Comparison of ENCODE assay signal across 10 mouse cellular contexts in the genomic region with DNA sequence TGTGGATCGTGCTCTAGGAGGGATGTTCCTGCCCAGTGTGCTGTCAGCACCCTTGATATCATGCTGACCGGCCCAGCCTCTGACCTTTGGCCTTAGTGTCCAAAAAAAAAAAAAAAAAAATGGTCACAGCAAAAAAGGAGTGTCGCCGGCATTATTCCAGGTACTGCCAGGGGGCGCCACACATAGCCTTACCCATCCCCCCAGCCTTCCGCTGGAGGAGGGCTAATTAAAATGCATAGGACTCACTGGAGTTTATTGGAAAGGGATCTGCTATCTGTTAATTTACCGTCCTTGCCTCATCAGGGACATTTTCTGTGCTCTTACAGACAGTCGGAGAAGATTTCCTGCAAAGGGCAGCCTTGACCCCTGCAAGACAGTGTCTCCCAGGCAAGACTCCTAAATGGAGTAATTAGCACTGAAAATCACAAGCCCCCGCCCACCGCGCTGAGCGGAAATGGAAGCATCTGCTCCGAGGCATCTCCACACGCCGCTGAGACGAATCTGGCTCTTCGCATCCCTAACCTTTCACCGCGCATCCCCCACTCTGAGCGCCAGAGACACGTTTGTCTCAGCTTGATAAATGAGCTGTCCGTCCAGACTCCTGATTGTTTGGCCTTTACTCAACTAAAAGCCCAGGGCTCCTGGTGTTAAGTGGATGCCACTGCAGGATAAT. TPM values are rescaled to one million over a fixed set of nuclear protein-coding genes. Genes with fewer than 3 reads are reported as not detected.
DNase-seq lines count a peak whose midpoint lies in the region; ATAC-seq lines count a peak whose summit lies in the region.
"Had no signal": no experiment of that assay in that cellular context is flagged by ENCODE, and none has a peak within 500 bp of the region (broad histone marks: within the 10 kb centered on the region; RNA-seq: fewer than 3 reads in every experiment).

No protein-coding gene starts in this region.

- H3K36me3 ChIP-seq in heart, embryonic 10.5 days: no peaks in the 10 kb centered on the region
- H3K36me3 ChIP-seq in embryonic facial prominence, embryonic 11.5 days (replicated peaks; ENCODE audit: control insufficient read depth, insufficient read depth, low read depth, low read length): no peaks in the 10 kb centered on the region
- no peaks in the 10 kb centered on the region for H3K36me3 ChIP-seq in midbrain, embryonic 12.5 days

- H3K4me3 ChIP-seq in heart, embryonic 10.5 days: peak overlapping the region; percentile 44
- H3K4me3 ChIP-seq in embryonic facial prominence, embryonic 11.5 days (ENCODE audit: low read depth, low read length): no peak overlapping the region
- peak overlapping the region; percentile 9; the same call in 1 of the 2 replicates for H3K4me3 ChIP-seq in midbrain, embryonic 12.5 days

- intact Hi-C loops in heart, postnatal 25 days (cut with DNase I): no loop called here

- H3K27me3 ChIP-seq in heart, embryonic 10.5 days (ENCODE audit: insufficient read depth, poor library complexity, severe bottlenecking): no peaks in the 10 kb centered on the region
- no peaks in the 10 kb centered on the region; the same call in 1 of the 2 replicates for H3K27me3 ChIP-seq in embryonic facial prominence, embryonic 11.5 days (ENCODE audit: control insufficient read depth, insufficient read depth, low read length)
- H3K27me3 ChIP-seq in midbrain, embryonic 12.5 days: peaks cover 6% of the 10 kb centered on the region; the same call in 1 of the 2 replicates

- no peaks in the 10 kb centered on the region for H3K9me3 ChIP-seq in heart, embryonic 10.5 days
- H3K9me3 ChIP-seq in embryonic facial prominence, embryonic 11.5 days (replicated peaks; ENCODE audit: control insufficient read depth, low read length): no peaks in the 10 kb centered on the region
- no peaks in the 10 kb centered on the region for H3K9me3 ChIP-seq in midbrain, embryonic 12.5 days

- ATAC-seq in embryonic facial prominence, embryonic 11.5 days (replicated peaks; ENCODE audit: insufficient number of reproducible peaks, low FRiP score, low TSS enrichment, low read depth): no peak
- ATAC-seq in midbrain, embryonic 12.5 days (ENCODE audit: low FRiP score, low read depth): 0 out of 2 replicates have a peak, but pooled peaks have one; percentile 30
- no peak for ATAC-seq in granulocyte monocyte progenitor cell, adult 5-6 weeks (replicated peaks; ENCODE audit: poor library complexity, severe bottlenecking)

- peak overlapping the region; percentile 10; the same call in 1 of the 2 replicates for H3K4me2 ChIP-seq in embryonic facial prominence, embryonic 11.5 days (ENCODE audit: low read depth, low read length)
- H3K4me2 ChIP-seq in midbrain, embryonic 12.5 days (replicated peaks): peak overlapping the region; percentile 38

- WGBS in heart, embryonic 10.5 days: 3% methylated on average over 22 of the region's 22 CpGs
- 4% methylated on average over 22 of the region's 22 CpGs for WGBS in embryonic facial prominence, embryonic 11.5 days
- WGBS in midbrain, embryonic 12.5 days: 8% methylated on average over 22 of the region's 22 CpGs

- peaks cover 19% of the 10 kb centered on the region for H3K4me1 ChIP-seq in heart, embryonic 10.5 days
- H3K4me1 ChIP-seq in embryonic facial prominence, embryonic 11.5 days (ENCODE audit: control insufficient read depth, insufficient read depth, low read length): no peaks in the 10 kb centered on the region
- peaks cover 14% of the 10 kb centered on the region; the same call in 1 of the 2 replicates for H3K4me1 ChIP-seq in midbrain, embryonic 12.5 days

- no peak overlapping the region for H3K9ac ChIP-seq in embryonic facial prominence, embryonic 11.5 days (replicated peaks; ENCODE audit: low read length)
- no peak overlapping the region for H3K9ac ChIP-seq in midbrain, embryonic 12.5 days (replicated peaks)

- no peak for DNase-seq in heart, embryonic 10.5 days (ENCODE audit: low spot score)
- no peak for DNase-seq in heart, postnatal 25 days (ENCODE audit: low spot score)
- DNase-seq in ES-CJ7 (ENCODE audit: low read depth, low spot score): peak; percentile 55
- DNase-seq in embryonic facial prominence, embryonic 11.5 days (ENCODE audit: low spot score): peak; percentile 20
- no peak for DNase-seq in urinary bladder, postnatal 4 days (ENCODE audit: low spot score in 2 of 2)
- DNase-seq in adrenal gland, postnatal 36 days: no peak

- no peak overlapping the region for H3K27ac ChIP-seq in heart, embryonic 10.5 days
- H3K27ac ChIP-seq in embryonic facial prominence, embryonic 11.5 days (replicated peaks; ENCODE audit: low read depth, low read length): no peak overlapping the region
- 0 out of 2 replicates have a peak overlapping the region, but pooled peaks have one; percentile 7 for H3K27ac ChIP-seq in midbrain, embryonic 12.5 days (replicated peaks)

RNA-seq across cellular contexts. Expression of a gene that starts 38.9 kb away (rescaled TPM):
- not detected in 2 replicates for polyA plus RNA-seq in heart, embryonic 10.5 days (2016; fragmentation: Nextera tagmentation; extraction: Ambion mirVana)
- not detected for total RNA-seq in heart, postnatal 25 days (2021)
- not detected in 2 replicates for polyA plus RNA-seq in embryonic facial prominence, embryonic 11.5 days (2014; fragmentation: Nextera tagmentation; extraction: Ambion mirVana)
- polyA plus RNA-seq in midbrain, embryonic 12.5 days (2016; fragmentation: Nextera tagmentation; extraction: Ambion mirVana): not detected in 2 replicates
- not detected in 2 replicates for total RNA-seq in granulocyte monocyte progenitor cell, adult 5-6 weeks (2014; fragmentation: Nextera tagmentation)
- total RNA-seq in granulocyte monocyte progenitor cell, adult 5-6 weeks (2017): not detected in 2 replicates
- not detected for total RNA-seq in adrenal gland, postnatal 36 days (2021)
- polyA plus RNA-seq: cortical plate, adult 2 months; lung, embryonic 16.5 days had no signal

Comparison
In these comparisons a context has a peak if more than half of its experiments do, and no peak if none do; other contexts are left out.
1. DNase-seq: peak in ES-CJ7 (single experiment) and embryonic facial prominence, embryonic 11.5 days (single experiment); none in heart, embryonic 10.5 days (single experiment), heart, postnatal 25 days (single experiment), urinary bladder, postnatal 4 days (0 of 2) and adrenal gland, postnatal 36 days (0 of 2).